Mouse (Mus musculus): Measurements from ENCODE around the gene Olfr10. TPM values are rescaled to one million over a fixed set of nuclear protein-coding genes. Genes with fewer than 3 reads are reported as not detected.

The Olfr10 gene
- not detected in 2 replicates for polyA plus RNA-seq (2015; fragmentation: Nextera tagmentation; extraction: Ambion mirVana)

- no peak within 1 kb of the TSS for H3K4me2 ChIP-seq
- H3K27ac ChIP-seq, result no peak within 1 kb of the TSS
- no peaks in the 10 kb centered on the region for H3K36me3 ChIP-seq
- no peak within 1 kb of the TSS for H3K4me3 ChIP-seq
- no peak within 1 kb of the TSS for H3K9ac ChIP-seq
- no peak for ATAC-seq (ENCODE audit: insufficient number of reproducible peaks, low FRiP score, low TSS enrichment, low read depth)
- H3K4me1 ChIP-seq, result no peaks in the 10 kb centered on the region
- H3K27me3 ChIP-seq, result no peaks in the 10 kb centered on the region
- H3K9me3 ChIP-seq, result no peaks in the 10 kb centered on the region
These were observed at the start of gene Olfr10 for GRCm38 (mm10) chr11:49304441-49304840. Olfr10 (plus strand) TSS chr11:49304741.

GRCm38 (mm10) chr11:49259296-49259695 lies 45.2 kb upstream of the Olfr10 start:
- peaks cover 59% of the 10 kb centered on the region for H3K36me3 ChIP-seq
- H3K4me1 ChIP-seq, result peaks cover 3% of the 10 kb centered on the region; the same call in 1 of the 2 replicates
- H3K4me3 ChIP-seq, result no peak overlapping the region
- H3K27me3 ChIP-seq, result no peaks in the 10 kb centered on the region
- no peak overlapping the region for H3K4me2 ChIP-seq
- H3K9me3 ChIP-seq, result no peaks in the 10 kb centered on the region
- H3K27ac ChIP-seq, result no peak overlapping the region
- WGBS, result 92% methylated on average over 2 of the region's 2 CpGs
- H3K9ac ChIP-seq, result no peak overlapping the region
- no peak for ATAC-seq (ENCODE audit: insufficient number of reproducible peaks, low FRiP score, low TSS enrichment, low read depth)

- WGBS, result 81% methylated on average over 1 of the region's 1 CpGs
These were observed 44.7 kb upstream of the Olfr10 start for GRCm38 (mm10) chr11:49259829-49260228.

GRCm38 (mm10) chr11:49260598-49261312 lies 43.8 kb upstream of the Olfr10 start:
- 0 out of 2 replicates have a peak, but pooled peaks cover 3% of the 10 kb centered on the region for H3K4me1 ChIP-seq
- no peaks in the 10 kb centered on the region for H3K27me3 ChIP-seq
- no peak overlapping the region for H3K4me3 ChIP-seq
- H3K27ac ChIP-seq, result no peak overlapping the region
- WGBS, result 89% methylated on average over 20 of the region's 21 CpGs
- no peaks in the 10 kb centered on the region for H3K9me3 ChIP-seq
- H3K9ac ChIP-seq, result no peak overlapping the region
- peaks cover 55% of the 10 kb centered on the region for H3K36me3 ChIP-seq
- H3K4me2 ChIP-seq, result no peak overlapping the region
- 0 out of 2 replicates have a peak, but pooled peaks have one; percentile 51 for ATAC-seq (ENCODE audit: insufficient number of reproducible peaks, low FRiP score, low TSS enrichment, low read depth)

More at GRCm38 (mm10) chr11:49259829-49260228, 44.7 kb upstream of the Olfr10 start:
- no peak overlapping the region for H3K4me2 ChIP-seq
- no peak for ATAC-seq (ENCODE audit: insufficient number of reproducible peaks, low FRiP score, low TSS enrichment, low read depth)
- H3K27ac ChIP-seq, result no peak overlapping the region
- H3K9ac ChIP-seq, result no peak overlapping the region
- no peak overlapping the region for H3K4me3 ChIP-seq
- H3K36me3 ChIP-seq, result peaks cover 57% of the 10 kb centered on the region
- no peaks in the 10 kb centered on the region for H3K27me3 ChIP-seq
- peaks cover 3% of the 10 kb centered on the region; the same call in 1 of the 2 replicates for H3K4me1 ChIP-seq
- H3K9me3 ChIP-seq, result no peaks in the 10 kb centered on the region

- H3K4me2 ChIP-seq, result no peak overlapping the region
- H3K27me3 ChIP-seq, result no peaks in the 10 kb centered on the region
- WGBS, result 94% methylated on average over 14 of the region's 14 CpGs
- H3K36me3 ChIP-seq, result peaks cover 51% of the 10 kb centered on the region
- H3K27ac ChIP-seq, result no peak overlapping the region
- ATAC-seq (ENCODE audit: insufficient number of reproducible peaks, low FRiP score, low TSS enrichment, low read depth), result no peak
- no peak overlapping the region for H3K9ac ChIP-seq
- H3K4me3 ChIP-seq, result no peak overlapping the region
- H3K4me1 ChIP-seq, result 0 out of 2 replicates have a peak, but pooled peaks cover 3% of the 10 kb centered on the region
- H3K9me3 ChIP-seq, result no peaks in the 10 kb centered on the region
These were observed 43.2 kb upstream of the Olfr10 start for GRCm38 (mm10) chr11:49261313-49261855.

- Histone ChIP-seq H3K9me3 (no peaks in the 10 kb centered on the region), H3K36me3 (peaks cover 49% of the 10 kb centered on the region), H3K4me1 (0 out of 2 replicates have a peak, but pooled peaks cover 3% of the 10 kb centered on the region), H3K4me2 (no peak overlapping the region), H3K4me3 (no peak overlapping the region), H3K9ac (no peak overlapping the region), H3K27ac (no peak overlapping the region), H3K27me3 (no peaks in the 10 kb centered on the region)
- ATAC-seq (ENCODE audit: insufficient number of reproducible peaks, low FRiP score, low TSS enrichment, low read depth), result no peak
- WGBS, result 92% methylated on average over 5 of the region's 5 CpGs
These were observed 42.3 kb upstream of the Olfr10 start for GRCm38 (mm10) chr11:49262286-49262685.

- Histone ChIP-seq H3K4me2 (no peak overlapping the region), H3K36me3 (peaks cover 49% of the 10 kb centered on the region), H3K4me1 (0 out of 2 replicates have a peak, but pooled peaks cover 3% of the 10 kb centered on the region), H3K9me3 (no peaks in the 10 kb centered on the region), H3K9ac (no peak overlapping the region), H3K4me3 (no peak overlapping the region), H3K27me3 (no peaks in the 10 kb centered on the region), H3K27ac (no peak overlapping the region)
- ATAC-seq (ENCODE audit: insufficient number of reproducible peaks, low FRiP score, low TSS enrichment, low read depth), result no peak; the same call in 1 of the 2 replicates
- WGBS, result 90% methylated on average over 6 of the region's 6 CpGs
These were observed 41.4 kb upstream of the Olfr10 start for GRCm38 (mm10) chr11:49263149-49263548.

GRCm38 (mm10) chr11:49264081-49264480 lies 40.5 kb upstream of the Olfr10 start:
- H3K4me2 ChIP-seq, result no peak overlapping the region
- H3K4me3 ChIP-seq, result no peak overlapping the region
- WGBS, result 86% methylated on average over 7 of the region's 7 CpGs
- no peaks in the 10 kb centered on the region for H3K27me3 ChIP-seq
- 0 out of 2 replicates have a peak, but pooled peaks cover 3% of the 10 kb centered on the region for H3K4me1 ChIP-seq
- H3K36me3 ChIP-seq, result peaks cover 49% of the 10 kb centered on the region
- H3K9ac ChIP-seq, result no peak overlapping the region
- no peak overlapping the region for H3K27ac ChIP-seq
- no peak for ATAC-seq (ENCODE audit: insufficient number of reproducible peaks, low FRiP score, low TSS enrichment, low read depth)
- no peaks in the 10 kb centered on the region for H3K9me3 ChIP-seq

- Histone ChIP-seq H3K4me2 (no peak overlapping the region), H3K9ac (no peak overlapping the region), H3K27me3 (no peaks in the 10 kb centered on the region), H3K36me3 (peaks cover 47% of the 10 kb centered on the region), H3K27ac (no peak overlapping the region), H3K4me1 (0 out of 2 replicates have a peak, but pooled peaks cover 3% of the 10 kb centered on the region), H3K9me3 (no peaks in the 10 kb centered on the region), H3K4me3 (no peak overlapping the region)
- ATAC-seq (ENCODE audit: insufficient number of reproducible peaks, low FRiP score, low TSS enrichment, low read depth), result no peak
- 64% methylated on average over 11 of the region's 11 CpGs for WGBS
These were observed 39.9 kb upstream of the Olfr10 start for GRCm38 (mm10) chr11:49264622-49265021.

GRCm38 (mm10) chr11:49265101-49265500 lies 39.4 kb upstream of the Olfr10 start:
- no peak overlapping the region for H3K4me3 ChIP-seq
- 82% methylated on average over 8 of the region's 8 CpGs for WGBS

GRCm38 (mm10) chr11:49266671-49267070 lies 37.9 kb upstream of the Olfr10 start:
- no peak for ATAC-seq (ENCODE audit: insufficient number of reproducible peaks, low FRiP score, low TSS enrichment, low read depth)
- H3K27me3 ChIP-seq, result no peaks in the 10 kb centered on the region
- H3K27ac ChIP-seq, result no peak overlapping the region
- H3K4me2 ChIP-seq, result no peak overlapping the region
- no peak overlapping the region for H3K4me3 ChIP-seq
- 74% methylated on average over 6 of the region's 6 CpGs for WGBS
- H3K9ac ChIP-seq, result no peak overlapping the region
- H3K36me3 ChIP-seq, result peaks cover 28% of the 10 kb centered on the region
- no peaks in the 10 kb centered on the region for H3K9me3 ChIP-seq
- H3K4me1 ChIP-seq, result 0 out of 2 replicates have a peak, but pooled peaks cover 3% of the 10 kb centered on the region

More at GRCm38 (mm10) chr11:49265101-49265500, 39.4 kb upstream of the Olfr10 start:
- Histone ChIP-seq H3K27ac (no peak overlapping the region), H3K4me1 (0 out of 2 replicates have a peak, but pooled peaks cover 3% of the 10 kb centered on the region), H3K27me3 (no peaks in the 10 kb centered on the region), H3K36me3 (peaks cover 44% of the 10 kb centered on the region), H3K4me2 (no peak overlapping the region), H3K9me3 (no peaks in the 10 kb centered on the region), H3K9ac (no peak overlapping the region)
- ATAC-seq (ENCODE audit: insufficient number of reproducible peaks, low FRiP score, low TSS enrichment, low read depth), result no peak

GRCm38 (mm10) chr11:49267316-49267715 lies 37.2 kb upstream of the Olfr10 start:
- 0 out of 2 replicates have a peak, but pooled peaks cover 3% of the 10 kb centered on the region for H3K4me1 ChIP-seq
- H3K36me3 ChIP-seq, result peaks cover 22% of the 10 kb centered on the region
- no peak overlapping the region for H3K27ac ChIP-seq
- no peaks in the 10 kb centered on the region for H3K9me3 ChIP-seq
- H3K4me2 ChIP-seq, result no peak overlapping the region
- WGBS, result 83% methylated on average over 10 of the region's 10 CpGs
- H3K27me3 ChIP-seq, result no peaks in the 10 kb centered on the region
- no peak overlapping the region for H3K9ac ChIP-seq
- no peak overlapping the region for H3K4me3 ChIP-seq
- ATAC-seq (ENCODE audit: insufficient number of reproducible peaks, low FRiP score, low TSS enrichment, low read depth), result no peak

Measured in limb, embryonic 15.5 days (tissue).